Mouse (Mus musculus): ENCODE measurements around the gene AI837181. TPM values are rescaled to one million over a fixed set of nuclear protein-coding genes. Genes with fewer than 3 reads are reported as not detected.

AI837181 gene
- polyA plus RNA-seq, 1 experiment from 2014 or later: 59.6 TPM

DNA sequence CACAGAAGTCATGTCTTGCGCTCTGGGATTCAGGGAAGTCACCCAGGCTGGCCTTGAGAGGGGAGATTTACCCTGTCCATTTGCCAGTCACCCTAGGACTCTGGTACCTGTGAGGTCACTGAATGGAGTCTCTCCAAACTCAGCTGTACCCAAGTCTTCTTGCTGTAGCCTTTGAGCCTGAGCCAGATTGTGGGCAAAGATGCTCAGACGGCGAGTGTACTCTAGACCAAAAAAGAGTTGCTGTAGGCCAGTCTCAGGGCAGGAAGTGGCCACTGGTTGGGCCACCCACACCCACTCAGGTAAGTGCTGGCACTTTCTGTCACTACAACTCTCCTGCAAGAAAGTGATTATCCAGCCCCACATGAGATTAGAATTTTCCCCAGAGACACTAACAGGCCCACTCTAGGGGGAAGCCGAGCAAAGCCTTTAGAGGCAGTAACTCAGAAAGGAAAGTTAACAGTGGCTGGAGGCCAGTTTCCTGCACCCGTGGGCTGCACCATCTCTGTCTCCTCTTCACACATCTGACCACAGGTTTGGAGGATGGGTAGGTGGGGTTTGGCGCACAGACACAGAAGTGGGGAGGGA, 42.1 kb downstream of the AI837181 start:
- WGBS: 92% methylated on average over 6 of the region's 6 CpGs
- H3K36me3 ChIP-seq: peaks cover 44% of the 10 kb centered on the region

GRCm38 (mm10) chr19:5468374-5468773, 43.4 kb downstream of the AI837181 start, which contains the start of gene Ctsw:
Gene Ctsw (minus strand): TSS chr19:5468507.
- H3K4me3 ChIP-seq: no peak within 1 kb of the TSS
- H3K9ac ChIP-seq: no peak within 1 kb of the TSS
- no peaks in the 10 kb centered on the region for H3K27me3 ChIP-seq
- H3K4me1 ChIP-seq: peaks cover 10% of the 10 kb centered on the region
- no peak within 1 kb of the TSS for H3K27ac ChIP-seq
- no peak for ATAC-seq (ENCODE audit: low FRiP score)
- H3K4me2 ChIP-seq (replicated peaks): no peak within 1 kb of the TSS
- WGBS: 61% methylated on average over 5 of the region's 5 CpGs
- no peaks in the 10 kb centered on the region for H3K9me3 ChIP-seq (replicated peaks)
- peaks cover 33% of the 10 kb centered on the region for H3K36me3 ChIP-seq

More for the DNA sequence above, 42.1 kb downstream of the AI837181 start:
- Histone ChIP-seq H3K9ac (no peak overlapping the region), H3K4me3 (no peak overlapping the region), H3K27me3 (no peaks in the 10 kb centered on the region), H3K4me1 (peaks cover 10% of the 10 kb centered on the region), H3K4me2 (replicated peaks) (no peak overlapping the region), H3K27ac (no peak overlapping the region), H3K9me3 (replicated peaks) (no peaks in the 10 kb centered on the region)
- no peak for ATAC-seq (ENCODE audit: low FRiP score)

DNA sequence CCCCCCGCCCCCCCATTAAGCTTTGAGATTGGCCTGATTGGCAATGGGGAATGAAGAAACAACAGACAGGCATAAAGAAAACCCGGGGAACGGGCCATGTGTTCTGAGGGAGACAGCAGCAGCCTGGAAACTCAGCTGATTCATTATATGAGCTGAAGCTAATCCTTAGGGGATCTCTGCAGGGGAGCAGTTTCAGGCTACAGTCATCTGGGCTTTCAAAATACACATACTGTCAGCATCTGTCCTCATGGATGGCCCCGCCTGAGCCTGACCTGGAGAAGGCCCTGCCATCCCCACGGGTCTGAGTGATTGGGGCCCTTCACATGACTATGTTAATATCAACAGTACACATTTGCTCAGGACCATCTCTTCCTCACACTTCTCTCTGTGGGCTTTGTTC, 46.9 kb downstream of the AI837181 start:
- no peaks in the 10 kb centered on the region for H3K27me3 ChIP-seq
- no peaks in the 10 kb centered on the region for H3K9me3 ChIP-seq (replicated peaks)
- peaks cover 9% of the 10 kb centered on the region for H3K36me3 ChIP-seq
- H3K9ac ChIP-seq: no peak overlapping the region
- H3K27ac ChIP-seq: no peak overlapping the region
- peaks cover 24% of the 10 kb centered on the region for H3K4me1 ChIP-seq
- H3K4me3 ChIP-seq: no peak overlapping the region
- WGBS: 39% methylated on average over 5 of the region's 5 CpGs
- ATAC-seq (ENCODE audit: low FRiP score): no peak
- no peak overlapping the region for H3K4me2 ChIP-seq (replicated peaks)

- Histone ChIP-seq H3K4me2 (replicated peaks) (no peak overlapping the region), H3K27ac (no peak overlapping the region), H3K27me3 (no peaks in the 10 kb centered on the region), H3K9me3 (replicated peaks) (no peaks in the 10 kb centered on the region), H3K36me3 (0 out of 2 replicates have a peak, but pooled peaks cover 2% of the 10 kb centered on the region), H3K9ac (no peak overlapping the region), H3K4me1 (peaks cover 24% of the 10 kb centered on the region), H3K4me3 (no peak overlapping the region)
- ATAC-seq (ENCODE audit: low FRiP score): no peak
- WGBS: 76% methylated on average over 3 of the region's 3 CpGs
Measured at GRCm38 (mm10) chr19:5472857-5473256, 47.9 kb downstream of the AI837181 start.

- peak; percentile 62 for ATAC-seq (ENCODE audit: low FRiP score)
- peak within 1 kb of the TSS; percentile 76 for H3K9ac ChIP-seq
- no peaks in the 10 kb centered on the region; the same call in 1 of the 2 replicates for H3K27me3 ChIP-seq
- H3K4me3 ChIP-seq: peak within 1 kb of the TSS; percentile 52
- peaks cover 24% of the 10 kb centered on the region for H3K4me1 ChIP-seq
- peak within 1 kb of the TSS; percentile 62 for H3K27ac ChIP-seq
- peaks cover 3% of the 10 kb centered on the region; the same call in 1 of the 2 replicates for H3K36me3 ChIP-seq
- peak within 1 kb of the TSS; percentile 97 for H3K4me2 ChIP-seq (replicated peaks)
- under 1% methylated on average over 22 of the region's 22 CpGs for WGBS
- H3K9me3 ChIP-seq (replicated peaks): no peaks in the 10 kb centered on the region
Measured at GRCm38 (mm10) chr19:5473720-5474119, 48.8 kb downstream of the AI837181 start, which contains the start of gene Efemp2. Gene Efemp2 (plus strand): TSS chr19:5473954.

DNA sequence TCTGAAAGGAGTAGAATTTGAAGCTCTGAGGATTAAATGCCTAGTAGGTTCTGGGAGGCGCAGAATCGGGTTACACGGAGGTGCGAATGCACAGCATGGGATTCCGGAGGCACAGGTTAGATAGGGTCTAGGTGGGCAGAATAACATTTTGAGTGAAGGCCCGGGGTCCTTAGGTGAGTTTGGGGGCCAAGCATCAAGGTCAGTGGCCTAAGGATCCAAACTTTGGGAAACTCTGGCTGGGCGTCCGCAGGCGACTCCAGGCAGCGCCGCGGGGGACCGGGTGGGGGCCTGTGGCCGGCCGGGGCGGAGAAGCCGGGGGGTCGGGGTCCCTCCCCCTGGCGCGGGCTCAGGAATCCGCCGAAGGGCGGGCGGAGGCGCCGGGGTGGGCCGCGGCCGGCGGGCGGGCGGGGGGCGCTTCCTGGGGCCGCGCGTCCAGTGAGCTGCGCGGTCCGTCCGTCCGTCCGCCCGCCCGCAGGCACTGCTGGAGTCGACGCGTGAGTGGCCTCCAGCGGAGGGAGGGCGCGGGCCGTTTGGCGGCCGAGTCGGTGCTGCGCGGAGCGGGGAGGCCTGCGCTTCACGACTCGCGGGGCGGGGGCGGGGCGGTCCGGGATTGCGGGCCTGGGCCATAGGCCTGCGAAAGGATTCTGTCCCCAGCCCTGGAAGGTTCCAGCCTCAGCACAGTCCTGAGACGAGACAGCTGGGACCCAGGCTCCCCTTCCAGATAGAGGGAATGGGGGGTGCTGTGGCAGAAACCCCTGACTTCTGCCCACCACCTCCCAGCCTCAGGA, 49.5 kb downstream of the AI837181 start:
- no peaks in the 10 kb centered on the region for H3K9me3 ChIP-seq (replicated peaks)
- H3K4me1 ChIP-seq: peaks cover 24% of the 10 kb centered on the region
- 1% methylated on average over 51 of the region's 68 CpGs for WGBS
- H3K27me3 ChIP-seq: no peaks in the 10 kb centered on the region; the same call in 1 of the 2 replicates
- H3K4me2 ChIP-seq (replicated peaks): peak overlapping the region; percentile 97
- H3K4me3 ChIP-seq: peak overlapping the region; percentile 52
- H3K36me3 ChIP-seq: peaks cover 10% of the 10 kb centered on the region; the same call in 1 of the 2 replicates
- H3K9ac ChIP-seq: peak overlapping the region; percentile 76
- peak; percentile 54; the same call in 1 of the 2 replicates for ATAC-seq (ENCODE audit: low FRiP score)
- H3K27ac ChIP-seq: peak overlapping the region; percentile 62

DNA sequence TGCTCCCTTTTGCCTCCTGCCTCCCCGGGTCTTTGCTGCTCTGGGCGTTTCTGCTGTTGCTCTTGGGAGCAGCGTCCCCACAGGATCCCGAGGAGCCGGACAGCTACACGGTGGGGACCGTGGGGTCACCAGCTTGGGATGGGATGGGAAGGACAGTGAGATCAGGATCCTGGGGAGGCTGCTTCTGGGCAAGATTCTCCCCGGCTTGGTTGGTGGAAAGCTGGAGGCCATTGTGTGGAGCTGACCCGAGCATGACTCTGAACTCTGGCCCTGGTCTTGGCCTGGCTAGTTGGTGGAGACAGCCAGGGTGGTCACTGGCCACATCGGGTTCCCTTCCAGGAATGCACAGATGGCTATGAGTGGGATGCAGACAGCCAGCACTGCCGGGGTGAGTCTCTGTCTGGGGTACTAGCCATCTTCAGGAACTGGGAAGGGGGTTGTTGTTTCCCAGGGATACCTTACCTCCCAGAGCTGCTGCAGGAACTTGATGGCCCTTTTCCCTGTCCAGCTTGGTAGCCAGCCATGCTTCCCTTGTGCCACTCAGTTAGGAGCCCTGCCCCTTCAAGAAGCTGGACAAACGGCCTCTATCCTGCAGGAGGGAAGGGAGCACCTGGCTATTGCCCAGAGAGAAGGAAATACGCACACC, 50.2 kb downstream of the AI837181 start:
- 0 out of 2 replicates have a peak, but pooled peaks have one; percentile 4 for ATAC-seq (ENCODE audit: low FRiP score)
- peaks cover 24% of the 10 kb centered on the region for H3K4me1 ChIP-seq
- H3K9ac ChIP-seq: peak overlapping the region; percentile 76
- 25% methylated on average over 13 of the region's 13 CpGs for WGBS
- H3K27ac ChIP-seq: peak overlapping the region; percentile 62
- no peaks in the 10 kb centered on the region for H3K9me3 ChIP-seq (replicated peaks)
- H3K36me3 ChIP-seq: peaks cover 15% of the 10 kb centered on the region
- H3K27me3 ChIP-seq: no peaks in the 10 kb centered on the region; the same call in 1 of the 2 replicates
- peak overlapping the region; percentile 97 for H3K4me2 ChIP-seq (replicated peaks)
- peak overlapping the region; percentile 52 for H3K4me3 ChIP-seq

Other genes with a start within 250 kb of the AI837181 start
- gene Pacs1, start 152.0 kb upstream of the AI837181 start, polyA plus RNA-seq (2016; fragmentation: Nextera tagmentation; extraction: Ambion mirVana): 36.6 and 38.8 TPM in 2 replicates
- gene Sf3b2, start 129.7 kb upstream of the AI837181 start, polyA plus RNA-seq (2016; fragmentation: Nextera tagmentation; extraction: Ambion mirVana): 363 and 385 TPM in 2 replicates
- 22.6 and 27.6 TPM in 2 replicates for gene Gal3st3, start 126.8 kb upstream of the AI837181 start, polyA plus RNA-seq (2016; fragmentation: Nextera tagmentation; extraction: Ambion mirVana)
- gene Catsper1, start 89.4 kb upstream of the AI837181 start, polyA plus RNA-seq (2016; fragmentation: Nextera tagmentation; extraction: Ambion mirVana): not detected in 2 replicates
- 3.0 and 3.6 TPM in 2 replicates for gene Cst6, start 75.6 kb upstream of the AI837181 start, polyA plus RNA-seq (2016; fragmentation: Nextera tagmentation; extraction: Ambion mirVana)
- 61.2 and 67.0 TPM in 2 replicates for gene Eif1ad, start 58.4 kb upstream of the AI837181 start, polyA plus RNA-seq (2016; fragmentation: Nextera tagmentation; extraction: Ambion mirVana)
- 309 and 324 TPM in 2 replicates for gene Banf1, start 58.0 kb upstream of the AI837181 start, polyA plus RNA-seq (2016; fragmentation: Nextera tagmentation; extraction: Ambion mirVana)
- gene Sart1, start 36.4 kb upstream of the AI837181 start, polyA plus RNA-seq (2016; fragmentation: Nextera tagmentation; extraction: Ambion mirVana): 106 and 111 TPM in 2 replicates
- gene Tsga10ip, start 22.6 kb upstream of the AI837181 start, polyA plus RNA-seq (2016; fragmentation: Nextera tagmentation; extraction: Ambion mirVana): 0.86 and 0.98 TPM in 2 replicates
- gene Drap1, start 165 bp upstream of the AI837181 start, polyA plus RNA-seq (2016; fragmentation: Nextera tagmentation; extraction: Ambion mirVana): 276 and 280 TPM in 2 replicates
- not detected in 2 replicates for gene Fosl1, start 22.4 kb downstream of the AI837181 start, polyA plus RNA-seq (2016; fragmentation: Nextera tagmentation; extraction: Ambion mirVana)
- 10.7 and 11.0 TPM in 2 replicates for gene Ccdc85b, start 32.8 kb downstream of the AI837181 start, polyA plus RNA-seq (2016; fragmentation: Nextera tagmentation; extraction: Ambion mirVana)
- 133 and 144 TPM in 2 replicates for gene Fibp, start 35.5 kb downstream of the AI837181 start, polyA plus RNA-seq (2016; fragmentation: Nextera tagmentation; extraction: Ambion mirVana)
- gene Ctsw, start 43.4 kb downstream of the AI837181 start, polyA plus RNA-seq (2016; fragmentation: Nextera tagmentation; extraction: Ambion mirVana): 3.7 and 4.3 TPM in 2 replicates
- gene Efemp2, start 48.8 kb downstream of the AI837181 start, polyA plus RNA-seq (2016; fragmentation: Nextera tagmentation; extraction: Ambion mirVana): 75.3 and 81.0 TPM in 2 replicates
- gene Mus81, start 63.3 kb downstream of the AI837181 start, polyA plus RNA-seq (2016; fragmentation: Nextera tagmentation; extraction: Ambion mirVana): 43.3 and 45.4 TPM in 2 replicates
- gene Cfl1, start 65.3 kb downstream of the AI837181 start, polyA plus RNA-seq (2016; fragmentation: Nextera tagmentation; extraction: Ambion mirVana): 3,169 and 3,299 TPM in 2 replicates
- 0.23 and 0.56 TPM in 2 replicates for gene 1700020D05Rik, start 78.6 kb downstream of the AI837181 start, polyA plus RNA-seq (2016; fragmentation: Nextera tagmentation; extraction: Ambion mirVana)
- gene Snx32, start 85.4 kb downstream of the AI837181 start, polyA plus RNA-seq (2016; fragmentation: Nextera tagmentation; extraction: Ambion mirVana): 38.3 and 42.2 TPM in 2 replicates
- gene Ovol1, start 135.5 kb downstream of the AI837181 start, polyA plus RNA-seq (2016; fragmentation: Nextera tagmentation; extraction: Ambion mirVana): 0.18 and 0.19 TPM in 2 replicates
- 2.6 and 3.2 TPM in 2 replicates for gene Ap5b1, start 142.9 kb downstream of the AI837181 start, polyA plus RNA-seq (2016; fragmentation: Nextera tagmentation; extraction: Ambion mirVana)
- 114 and 126 TPM in 2 replicates for gene Rnaseh2c, start 176.7 kb downstream of the AI837181 start, polyA plus RNA-seq (2016; fragmentation: Nextera tagmentation; extraction: Ambion mirVana)
- 73.2 and 76.5 TPM in 2 replicates for gene Kat5, start 185.1 kb downstream of the AI837181 start, polyA plus RNA-seq (2016; fragmentation: Nextera tagmentation; extraction: Ambion mirVana)
- 38.4 and 41.5 TPM in 2 replicates for gene Rela, start 212.3 kb downstream of the AI837181 start, polyA plus RNA-seq (2016; fragmentation: Nextera tagmentation; extraction: Ambion mirVana)
- gene Sipa1, start 238.6 kb downstream of the AI837181 start, polyA plus RNA-seq (2016; fragmentation: Nextera tagmentation; extraction: Ambion mirVana): 22.4 and 25.4 TPM in 2 replicates

All from hindbrain, embryonic 12.5 days (tissue).